9 mouse cellular contexts compared by ENCODE assay signal in genomic region chr12:108249522-108249921, GRCm38 (mm10). TPM values are rescaled to one million over a fixed set of nuclear protein-coding genes. Genes with fewer than 3 reads are reported as not detected.
DNase-seq lines count a peak whose midpoint lies in the region; ATAC-seq lines count a peak whose summit lies in the region.
"Had no signal": no experiment of that assay in that cellular context is flagged by ENCODE, and none has a peak within 500 bp of the region (broad histone marks: within the 10 kb centered on the region; RNA-seq: fewer than 3 reads in every experiment).

No protein-coding gene starts in this region.

- ATAC-seq in megakaryocyte-erythroid progenitor cell, adult 5-6 weeks (replicated peaks; ENCODE audit: low FRiP score, low TSS enrichment, poor library complexity, severe bottlenecking), result no peak

- DNase-seq in gastrocnemius, postnatal 10 days, result peak; percentile 47
- DNase-seq in gastrocnemius, postnatal 25 days, result no peak
- DNase-seq in heart, adult 8-10 months (ENCODE audit: low spot score), result peak; percentile 80
- peak; percentile 96 for DNase-seq in kidney, adult 9 months
- DNase-seq in lung, postnatal 10 days, result peak; percentile 90
- DNase-seq in urinary bladder, postnatal 4 days (ENCODE audit: low spot score in 2 of 2), result no peak
- no peak for DNase-seq in left cerebral cortex, adult 9 months (ENCODE audit: low spot score in 2 of 2)

RNA-seq across cellular contexts. Expression of gene Ccdc85c, which starts 25.7 kb away (rescaled TPM):
- total RNA-seq in gastrocnemius, postnatal 10 days (2021), result 1 to 10 TPM; 5.0 to 5.1 TPM
- 10 to 100 TPM; 11.4 to 15.2 TPM for total RNA-seq in gastrocnemius, postnatal 25 days (2021)
- 10 to 100 TPM; 38.2 to 46.2 (median 40.0) TPM for total RNA-seq in heart, adult 8-10 months (2022)
- 1.3 TPM in 1 of 2 replicates, not detected in the other for total RNA-seq in megakaryocyte-erythroid progenitor cell, adult 5-6 weeks (2014; fragmentation: Nextera tagmentation)
- total RNA-seq in megakaryocyte-erythroid progenitor cell, adult 5-6 weeks (2017), result 0.42 and 1.3 TPM in 2 replicates

RNA-seq across cellular contexts. Expression of gene Hhipl1, which starts 56.5 kb away (rescaled TPM):
- under 1 TPM; 0.38 to 0.54 TPM for total RNA-seq in gastrocnemius, postnatal 10 days (2021)
- under 1 TPM; 0.91 to 0.95 TPM for total RNA-seq in gastrocnemius, postnatal 25 days (2021)
- total RNA-seq in heart, adult 8-10 months (2022), result 1 to 10 TPM; 1.2 to 2.0 (median 1.5) TPM
- total RNA-seq in megakaryocyte-erythroid progenitor cell, adult 5-6 weeks (2014; fragmentation: Nextera tagmentation), result not detected in 2 replicates
- not detected in 2 replicates for total RNA-seq in megakaryocyte-erythroid progenitor cell, adult 5-6 weeks (2017)
- total RNA-seq: CH12.LX had no signal

Comparison
In these comparisons a context has a peak if more than half of its experiments do, and no peak if none do; other contexts are left out.
1. DNase-seq: peak in gastrocnemius, postnatal 10 days (single experiment), heart, adult 8-10 months (single experiment), kidney, adult 9 months (single experiment) and lung, postnatal 10 days (single experiment); none in gastrocnemius, postnatal 25 days (single experiment), urinary bladder, postnatal 4 days (0 of 2) and left cerebral cortex, adult 9 months (0 of 2).